Mouse (Mus musculus) myocyte (in vitro differentiated cells): ENCODE results near the gene Mink1.
"Not testable (repeated sequence)": the region's sequence is repeated elsewhere in the genome, so short reads cannot be mapped to it uniquely, and the experiment has no call there.

Experiments
- CEBPB ChIP-seq: IDR thresholded peaks from 2 replicates; pipeline ENCODE4 v1.6.1; 2011; ENCODE audit warnings: mild to moderate bottlenecking, moderate library complexity; ENCODE audit not compliant: poor library complexity, insufficient read depth, severe bottlenecking
- MAX ChIP-seq: IDR thresholded peaks from one replicate; pipeline ENCODE4 v1.6.1; 2011; ENCODE audit warnings: low read depth, mild to moderate bottlenecking, control low read depth
- MYOD1 ChIP-seq, 3 experiments: IDR thresholded peaks; one replicate each; pipeline ENCODE4 v1.6.1; 2011; ENCODE audit warnings: control low read depth in 2 of 3, low read depth in 2 of 3, mild to moderate bottlenecking in 2 of 3, moderate library complexity in 1 of 3; ENCODE audit not compliant: insufficient read length in 2 of 3, control insufficient read depth in 1 of 3
- POLR2A ChIP-seq: IDR thresholded peaks from one replicate; pipeline ENCODE4 v1.6.1; 2011; ENCODE audit warnings: low read depth, mild to moderate bottlenecking, control low read depth, moderate library complexity; ENCODE audit not compliant: insufficient read length
- POLR2AphosphoS2 ChIP-seq: IDR thresholded peaks from one replicate; pipeline ENCODE4 v1.6.1; 2011; ENCODE audit warnings: low read depth, control low read depth; ENCODE audit not compliant: insufficient read length
- SRF ChIP-seq: IDR thresholded peaks from one replicate; pipeline ENCODE4 v1.6.1; 2011; ENCODE audit warnings: low read depth; ENCODE audit not compliant: control insufficient read depth, insufficient read length
- TCF3 ChIP-seq: IDR thresholded peaks from one replicate; pipeline ENCODE4 v1.6.1; 2011; ENCODE audit warnings: low read depth, control low read depth; ENCODE audit not compliant: insufficient read length
- USF1 ChIP-seq: IDR thresholded peaks from one replicate; pipeline ENCODE4 v1.6.1; 2011; ENCODE audit warnings: low read depth, mild to moderate bottlenecking, control low read depth, moderate library complexity

DNA sequence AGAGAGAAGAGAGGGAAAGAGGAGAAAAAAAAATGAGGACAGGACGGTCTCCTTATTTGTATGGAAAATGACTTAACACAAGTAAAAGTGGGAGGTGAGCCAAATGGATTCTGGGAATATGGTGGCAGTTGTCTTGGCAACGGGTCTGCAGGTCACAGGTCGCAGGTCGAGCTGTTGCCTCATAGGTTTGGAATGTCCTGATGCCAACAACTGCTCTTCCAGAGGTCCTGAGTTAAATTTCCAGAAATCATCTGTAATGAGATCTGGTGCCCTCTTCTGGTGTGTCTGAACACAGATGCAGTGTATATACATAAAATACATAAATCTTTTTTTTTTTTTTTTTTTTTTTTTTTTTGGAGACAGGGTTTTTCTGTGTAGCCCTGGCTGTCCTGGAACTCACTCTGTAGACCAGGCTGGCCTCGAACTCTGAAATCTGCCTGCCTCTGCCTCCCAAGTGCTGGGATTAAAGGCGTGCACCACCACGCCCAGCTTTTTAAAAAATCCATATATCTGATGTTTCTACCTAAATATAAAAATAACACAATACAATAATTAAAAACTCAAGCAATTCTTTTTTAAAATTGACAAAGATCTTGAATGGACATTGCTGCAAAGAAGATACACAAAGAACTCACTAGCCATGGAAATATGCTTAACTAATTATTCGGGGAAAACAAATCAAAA lies 39.2 kb upstream of the Mink1 start:
- not testable (repeated sequence) for TF ChIP-seq POLR2A; SRF; MYOD1 (IDR thresholded peaks at IDR 0.05; ENCODE audit: control insufficient read depth in 1 of 3, insufficient read length in 2 of 3, low read depth in 2 of 3); MAX; TCF3; POLR2AphosphoS2; CEBPB; USF1
